Mouse (Mus musculus): ENCODE measurements around the gene Lrpprc.
"Not testable (repeated sequence)": the region's sequence is repeated elsewhere in the genome, so short reads cannot be mapped to it uniquely, and the experiment has no call there.

Lrpprc gene

DNA sequence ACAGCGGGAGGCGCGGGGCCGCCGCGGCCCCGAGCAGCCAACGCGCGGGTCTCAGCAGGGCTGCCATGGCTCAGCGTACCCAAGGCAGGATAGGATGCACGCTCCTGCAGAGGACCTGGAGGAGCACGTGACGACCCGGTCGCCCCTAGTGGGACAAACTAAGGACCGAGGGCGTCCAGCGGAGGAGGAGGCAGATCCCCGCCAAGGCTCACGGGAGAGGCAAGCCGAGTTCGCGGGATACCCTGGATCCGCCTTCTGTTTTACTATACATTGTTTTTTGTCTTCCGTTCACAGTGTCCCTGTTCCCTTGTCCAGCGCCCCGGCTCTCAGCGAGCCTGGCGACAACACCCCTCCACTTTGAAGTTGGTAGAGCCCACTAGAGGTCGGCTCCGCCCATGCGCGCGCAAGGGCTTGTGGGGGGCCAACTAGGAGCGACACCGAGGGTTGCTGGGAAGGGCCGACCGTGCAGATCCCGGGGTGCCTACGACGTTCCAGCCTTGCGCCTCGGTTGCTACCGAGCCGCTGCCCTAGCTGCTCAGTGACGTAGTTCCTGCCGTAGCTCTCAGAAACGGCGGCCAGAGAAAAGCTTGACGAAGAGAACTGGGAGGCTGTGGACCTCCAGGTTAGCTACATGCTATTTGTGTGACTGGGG, at the start of gene Lrpprc:
Lrpprc (minus strand) TSS at position 343 of the 652 bp plus-strand sequence.
- DNase-seq = peak; percentile 96

DNA sequence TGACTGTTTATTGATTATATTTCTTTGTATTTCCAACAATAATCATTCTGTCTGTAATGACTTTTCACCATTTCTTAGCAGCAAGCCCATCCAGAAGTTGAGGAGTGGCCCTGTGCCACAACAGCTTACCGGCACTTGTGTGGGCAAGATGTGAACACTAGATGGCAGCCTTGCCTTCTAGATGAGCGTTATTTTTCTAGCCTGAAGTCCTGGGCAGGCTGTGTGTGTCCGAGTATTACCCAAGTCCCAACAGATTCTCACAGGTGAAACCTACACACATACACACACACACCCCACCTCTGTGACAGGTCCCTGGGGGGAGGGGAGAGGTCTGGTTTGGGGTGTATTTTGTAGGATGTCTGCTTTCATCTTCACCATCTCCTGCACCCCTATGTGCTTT, 47.2 kb upstream of the Lrpprc start:
- peak; percentile 82 for DNase-seq

DNA sequence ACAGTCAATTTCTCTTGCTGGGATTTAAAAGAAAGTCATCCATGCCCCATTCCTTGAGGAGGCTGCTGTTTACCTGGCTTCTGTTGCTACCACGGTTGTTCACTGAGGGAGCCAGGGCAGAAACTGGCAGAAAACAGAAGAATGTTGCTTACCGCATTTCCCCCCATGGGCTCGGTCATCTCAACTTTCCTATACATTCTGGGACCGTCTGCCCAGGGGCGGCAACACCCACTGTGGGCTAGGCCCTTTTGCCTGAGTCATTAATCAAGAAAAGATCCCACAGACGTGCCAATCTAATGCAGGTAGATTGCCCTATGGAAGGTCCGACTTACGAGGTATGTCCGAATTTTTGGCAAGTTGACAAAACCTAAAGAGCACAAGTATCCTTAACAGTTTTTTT, 44.7 kb upstream of the Lrpprc start:
- no peak for DNase-seq

DNA sequence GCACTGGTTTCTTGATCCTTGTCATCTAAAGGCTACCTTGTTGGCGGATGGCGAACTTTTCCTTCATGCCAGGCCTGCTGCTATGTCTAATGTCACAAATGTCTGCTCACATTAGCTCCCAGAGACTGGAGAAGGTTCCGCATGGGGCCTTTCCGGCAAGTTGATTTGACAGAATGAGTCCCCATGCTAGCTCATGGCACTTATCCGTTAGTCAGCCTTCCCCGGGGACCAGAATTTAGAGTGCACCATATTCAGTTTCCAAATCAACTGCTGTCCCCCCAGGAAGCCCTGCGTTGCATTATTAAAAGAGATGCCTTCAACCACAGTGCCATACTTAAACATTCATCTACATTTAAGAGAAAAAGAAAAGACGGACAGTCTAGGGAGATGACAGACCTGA, 41.8 kb upstream of the Lrpprc start:
- DNase-seq = no peak

DNA sequence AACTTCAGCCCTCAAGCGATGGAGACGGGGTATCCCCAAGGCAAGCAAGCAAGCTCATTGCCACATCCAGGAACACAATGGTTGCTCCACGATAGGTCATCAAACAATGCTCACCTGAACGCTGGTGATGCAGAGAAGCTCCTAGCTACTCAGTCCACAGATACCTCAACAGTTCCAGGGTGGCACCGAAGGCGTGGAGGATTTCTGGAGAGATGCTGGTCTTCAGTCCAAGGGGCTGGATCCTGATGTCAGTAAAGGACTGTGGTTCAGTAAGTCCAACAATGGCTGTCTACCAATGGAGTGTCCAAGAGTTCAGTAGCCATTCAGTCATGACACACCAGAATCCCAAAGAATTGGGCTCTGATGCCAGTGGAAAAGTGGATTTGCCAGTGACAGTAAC, 37.7 kb upstream of the Lrpprc start:
- DNase-seq = no peak

DNA sequence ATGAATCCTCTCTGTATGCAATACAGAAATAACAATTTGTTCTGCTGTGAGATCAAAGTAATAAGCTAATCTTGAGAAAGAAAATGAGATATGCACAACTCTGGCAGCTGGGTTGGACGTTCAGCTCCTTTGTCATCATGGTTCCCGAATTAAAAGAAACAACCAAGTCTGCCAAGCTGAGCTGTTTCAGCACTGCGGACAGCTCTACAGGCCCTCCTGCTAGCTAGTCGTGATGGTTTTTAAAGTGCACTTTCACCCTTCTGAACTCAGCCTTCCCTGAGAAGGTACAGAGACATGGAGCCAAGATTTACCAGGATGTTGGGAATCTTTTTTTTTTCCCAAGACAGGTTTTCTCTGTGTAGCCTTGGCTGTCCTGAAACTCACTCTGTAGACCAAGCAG, 30.0 kb upstream of the Lrpprc start:
- peak; percentile 11 for DNase-seq

DNA sequence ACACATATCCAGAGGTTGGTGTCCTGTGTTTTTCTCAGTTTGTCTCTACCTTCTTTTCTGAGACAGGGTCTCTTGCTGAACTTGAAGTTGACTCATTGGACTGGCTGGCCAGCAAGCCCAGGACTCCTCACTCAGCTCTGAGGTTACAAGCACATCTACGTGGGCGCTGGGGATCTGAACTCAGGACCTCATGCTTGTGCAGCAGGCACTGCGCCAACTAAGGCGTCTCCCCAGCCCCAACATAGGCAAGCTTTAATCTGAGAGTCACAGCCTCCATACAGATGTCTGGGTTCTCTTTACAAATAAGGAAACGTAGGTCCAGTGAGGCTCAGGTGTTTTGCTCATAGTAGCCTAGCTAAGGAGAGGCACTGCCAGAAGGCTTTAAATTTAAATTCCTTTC, 27.8 kb upstream of the Lrpprc start:
- DNase-seq = no peak

DNA sequence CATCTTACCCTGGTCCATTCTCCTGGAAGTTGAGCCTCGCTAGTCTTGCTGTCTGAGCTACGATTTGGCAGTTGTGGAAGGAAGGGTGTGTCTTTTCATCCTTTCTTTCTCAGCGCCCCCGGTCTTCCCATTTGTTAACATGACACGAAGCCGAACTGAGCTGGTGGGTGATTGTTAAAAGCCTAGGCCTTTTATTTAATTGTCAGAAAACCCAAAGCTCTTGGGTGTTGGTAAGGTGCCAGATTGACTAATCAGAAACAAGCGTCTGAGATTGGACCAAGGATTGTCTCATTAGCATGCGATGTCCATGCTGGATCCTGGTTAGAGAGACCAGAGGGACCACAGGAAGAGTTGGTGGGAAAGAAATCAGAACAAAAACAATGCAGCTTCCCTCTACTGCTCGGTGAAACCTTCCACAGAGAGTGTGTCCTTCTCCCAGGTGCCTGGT, 25.4 kb upstream of the Lrpprc start:
- no peak for DNase-seq

DNA sequence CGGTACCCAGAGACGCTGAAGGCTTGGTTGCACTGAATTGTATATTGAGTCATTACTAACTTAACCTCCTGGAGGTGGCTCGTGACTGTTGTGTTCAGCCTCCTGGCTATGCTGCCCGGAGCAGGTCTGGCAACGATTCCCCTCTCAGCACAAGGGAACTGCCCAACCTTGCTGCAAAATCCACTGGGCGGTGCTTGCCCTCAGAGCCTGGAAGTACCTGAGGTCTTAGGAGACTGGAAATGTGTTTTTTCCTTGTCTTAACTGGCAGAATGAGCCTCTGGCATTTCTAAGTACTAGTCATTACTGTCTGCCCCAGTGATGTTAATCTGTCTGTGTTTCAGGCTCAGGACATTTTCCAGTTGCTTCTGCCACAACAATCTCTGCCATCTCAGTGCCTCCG, 24.3 kb upstream of the Lrpprc start:
- DNase-seq = no peak

DNA sequence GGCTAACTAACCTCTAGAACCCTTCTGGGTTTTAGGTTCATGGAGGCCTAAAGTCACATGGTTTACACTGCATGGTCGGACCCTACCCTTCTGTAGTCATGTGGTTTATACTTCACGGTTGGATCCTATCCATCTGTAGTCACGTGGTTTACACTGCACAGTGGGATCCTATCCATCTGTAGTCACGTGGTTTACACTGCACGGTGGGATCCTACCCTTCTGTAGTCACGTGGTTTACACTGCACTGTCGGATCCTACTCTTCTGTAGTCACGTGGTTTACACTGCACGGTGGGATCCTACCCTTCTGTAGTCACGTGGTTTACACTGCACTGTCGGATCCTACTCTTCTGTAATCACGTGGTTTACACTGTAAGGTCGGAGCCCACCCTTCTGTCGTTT, 23.6 kb upstream of the Lrpprc start:
- not testable (repeated sequence) for DNase-seq

DNA sequence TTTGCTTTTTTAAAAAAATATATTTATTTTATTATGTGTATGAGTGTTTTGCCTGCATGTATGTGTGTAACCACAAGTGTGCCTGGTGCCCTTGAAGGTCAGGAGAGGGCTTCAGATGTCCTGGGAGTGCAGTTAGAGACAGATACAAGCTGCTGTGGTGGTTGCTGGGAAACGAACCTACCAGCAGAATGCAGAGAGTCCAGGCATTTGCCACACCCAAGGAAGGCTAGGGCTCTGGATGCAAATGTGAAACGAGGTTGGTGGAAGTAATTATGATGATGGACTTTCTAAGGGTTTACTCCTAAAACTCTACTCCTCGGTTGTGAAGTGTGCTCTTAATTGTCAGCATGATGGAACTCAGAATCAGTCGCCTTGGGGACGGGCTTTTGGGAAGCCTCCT, 1.4 kb upstream of the Lrpprc start:
- no peak for DNase-seq

DNA sequence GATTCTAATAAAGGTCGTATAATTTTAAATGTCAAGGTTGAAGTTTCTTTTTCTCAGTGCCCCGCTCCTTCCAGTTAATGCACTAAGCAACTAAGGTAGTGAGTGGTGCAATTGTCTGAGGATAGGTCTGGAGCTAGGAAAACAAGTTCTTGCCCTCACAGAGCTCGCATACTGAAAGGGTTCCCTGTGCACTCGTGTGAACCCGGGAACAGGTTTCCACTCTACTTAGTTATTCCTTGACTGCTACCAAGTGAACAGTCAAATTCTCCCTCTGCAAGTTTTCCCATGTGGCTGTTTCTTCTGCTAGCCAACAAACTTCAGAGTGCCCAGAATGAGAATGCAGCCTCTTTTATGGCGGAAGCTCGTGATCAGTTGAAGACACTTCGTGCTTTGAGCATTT, 567 bp upstream of the Lrpprc start:
- no peak for DNase-seq

DNA sequence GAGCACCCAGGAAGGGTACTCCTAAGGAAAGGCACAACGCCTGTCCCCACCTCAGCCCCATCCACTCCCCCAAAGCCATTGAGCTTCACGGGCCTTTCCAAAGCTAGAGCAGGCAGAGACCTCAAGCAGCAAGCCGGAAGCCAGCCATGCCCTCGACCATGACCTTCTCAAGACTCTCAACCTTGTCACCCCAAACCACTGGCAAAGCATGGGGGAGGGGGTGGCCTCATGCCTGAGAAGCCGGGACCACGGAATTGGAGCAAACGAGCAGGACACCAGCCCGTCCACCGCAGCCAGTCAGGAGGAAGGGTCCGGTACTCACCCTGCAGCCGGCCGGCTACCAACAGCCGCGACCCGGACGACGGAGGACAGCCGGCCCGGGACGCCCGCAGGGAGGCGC, 546 bp downstream of the Lrpprc start:
- DNase-seq = peak; percentile 7

DNA sequence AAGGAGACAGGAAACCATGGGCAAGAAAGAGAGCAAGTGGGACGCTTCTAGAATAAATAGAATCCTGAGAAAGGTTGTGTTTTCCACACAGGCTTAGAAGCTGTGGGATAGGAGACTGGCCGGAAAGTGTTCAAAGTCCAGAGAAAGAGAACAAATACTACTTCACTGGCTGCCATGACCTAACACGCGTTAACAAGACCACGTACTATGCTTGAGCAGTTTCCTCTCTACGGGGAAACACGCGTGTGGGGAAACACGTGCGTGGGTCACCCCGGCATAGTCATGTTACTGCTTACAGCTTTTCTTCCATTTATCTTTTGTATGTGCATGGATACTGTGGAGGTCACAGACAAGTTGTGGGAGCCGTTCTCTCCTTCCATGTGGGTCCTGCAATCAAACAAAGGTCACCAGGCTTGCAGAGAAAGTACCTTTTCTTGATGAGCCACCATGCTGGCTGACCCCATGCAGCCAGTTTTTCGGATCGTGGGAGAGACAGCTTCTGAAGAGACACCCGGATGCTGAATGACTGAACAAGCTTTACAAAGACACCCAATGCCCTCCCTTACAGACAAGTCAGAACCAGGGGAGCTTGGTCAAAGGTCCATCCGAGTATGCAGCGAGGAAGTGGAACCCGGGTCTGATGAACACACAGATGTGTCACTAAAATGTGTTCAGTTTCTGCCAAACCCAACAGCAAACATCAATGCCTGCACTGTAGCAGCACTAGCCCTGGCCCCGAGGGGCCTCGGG, 2.0 kb downstream of the Lrpprc start:
- no peak for DNase-seq

DNA sequence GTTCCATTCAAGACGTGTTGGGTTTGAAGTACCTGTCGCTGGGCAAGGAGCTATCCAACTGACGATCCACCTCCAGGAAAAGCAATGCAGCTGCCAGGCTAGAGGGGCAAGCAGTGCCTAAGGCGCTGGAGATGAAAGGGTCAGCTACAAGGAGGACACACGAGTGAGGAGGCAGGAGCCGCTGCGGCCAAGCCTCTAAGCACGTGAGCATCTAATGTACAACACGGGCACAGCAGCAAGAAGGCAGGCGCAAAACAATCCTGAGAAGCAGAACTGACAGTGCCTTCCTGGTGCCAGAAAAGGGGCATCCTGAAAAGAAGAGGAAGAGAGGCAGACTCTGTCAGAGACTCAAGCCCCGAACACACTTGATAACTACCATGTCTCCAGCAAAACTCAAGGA, 3.1 kb downstream of the Lrpprc start:
- no peak for DNase-seq

DNA sequence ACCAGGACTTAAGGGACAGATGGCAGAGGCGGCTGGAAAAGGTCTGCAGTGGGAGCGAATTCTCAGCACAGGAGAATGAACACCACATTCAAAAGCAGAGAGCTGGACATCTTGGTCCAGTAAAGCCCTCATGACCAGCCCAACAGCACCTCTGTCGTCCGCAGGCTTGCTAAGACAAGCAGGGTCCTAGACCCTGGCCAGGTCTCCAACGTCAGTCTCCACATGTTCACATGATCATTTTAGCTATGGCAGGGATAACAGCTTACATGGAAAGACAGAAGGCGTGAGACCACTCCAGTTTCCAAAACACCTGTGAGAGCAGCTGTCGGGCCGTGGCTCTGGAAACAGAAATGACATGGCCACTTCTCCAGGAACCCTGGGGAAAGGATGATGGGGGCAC, 3.7 kb downstream of the Lrpprc start:
- DNase-seq = no peak

DNA sequence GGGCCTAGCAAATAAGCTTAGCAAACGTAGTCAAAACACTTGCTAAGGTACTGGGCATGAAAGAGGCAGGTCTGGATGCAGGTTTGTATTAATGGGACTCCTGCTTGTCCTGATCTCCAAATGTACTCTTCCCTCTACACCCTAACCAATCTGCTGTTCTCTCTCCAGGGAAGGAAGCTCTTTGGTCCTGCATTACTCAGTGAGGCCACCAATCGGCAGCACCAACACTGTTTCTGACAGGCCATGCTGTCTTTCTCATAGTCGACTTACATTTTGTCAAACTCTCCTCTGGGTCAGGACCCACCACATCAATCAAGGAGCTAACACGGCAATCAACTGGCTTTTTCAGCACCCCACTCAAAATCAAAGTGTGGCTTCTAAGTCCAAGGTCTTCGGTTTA, 5.4 kb downstream of the Lrpprc start:
- no peak for DNase-seq

DNA sequence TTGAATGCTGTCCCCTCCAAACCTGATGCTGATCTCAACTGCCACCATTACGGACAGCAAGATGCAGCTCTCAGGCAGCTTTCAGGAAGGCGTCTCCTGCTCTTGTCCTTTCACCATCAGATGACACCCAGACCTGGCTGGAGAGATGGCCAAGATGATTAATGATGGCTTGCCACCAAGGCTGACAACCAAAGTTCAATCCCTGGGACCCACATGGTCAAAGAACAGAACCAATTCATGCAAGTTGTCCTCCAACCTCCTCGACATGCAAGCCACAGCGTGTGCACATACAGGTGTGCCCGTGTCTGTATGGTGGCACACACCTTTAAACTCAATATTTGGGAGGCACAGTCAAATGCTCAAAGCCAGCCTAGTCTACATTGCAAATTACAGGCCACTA, 7.1 kb downstream of the Lrpprc start:
- no peak for DNase-seq

DNA sequence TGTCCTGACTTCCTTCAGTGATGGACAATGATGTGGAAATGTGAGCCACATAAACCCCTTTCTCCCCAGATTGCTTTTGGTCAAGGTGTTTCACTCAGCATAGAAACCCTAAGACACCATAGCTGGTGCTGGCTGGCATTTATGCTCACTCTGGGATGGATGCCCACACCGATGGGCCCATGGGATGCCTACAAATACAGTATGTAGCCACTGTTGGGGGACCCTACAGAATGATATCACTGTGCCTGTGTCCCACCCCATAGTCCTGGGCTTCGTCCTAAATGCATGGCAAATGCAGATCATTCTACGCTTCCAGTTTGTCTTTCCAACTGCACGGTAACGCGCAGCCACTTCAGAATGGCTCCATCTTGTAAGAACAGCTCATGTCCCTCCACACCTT, 10.3 kb downstream of the Lrpprc start:
- no peak for DNase-seq

DNA sequence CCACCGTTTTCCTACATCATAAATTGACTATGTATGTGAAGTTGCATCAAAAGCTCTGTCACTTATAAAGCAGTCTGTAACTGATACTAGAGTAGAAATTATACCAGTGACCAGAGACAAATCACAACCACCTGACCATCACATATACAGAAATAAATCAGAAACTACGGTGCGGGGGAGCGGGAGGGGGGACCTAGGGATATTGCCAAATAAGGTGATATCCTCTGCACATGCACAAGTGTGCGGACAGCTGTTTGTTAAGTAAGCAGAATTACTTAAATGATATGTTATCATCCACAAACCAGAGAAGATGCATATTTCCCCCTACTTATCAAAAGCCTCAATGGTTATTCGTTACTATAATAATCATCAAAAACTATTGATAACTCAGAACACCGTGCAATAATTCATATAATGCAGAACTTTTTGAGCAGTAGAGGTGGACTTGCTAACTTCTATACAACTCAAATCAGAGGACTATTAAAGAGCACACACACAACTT, 12.1 kb downstream of the Lrpprc start:
- DNase-seq = no peak

DNA sequence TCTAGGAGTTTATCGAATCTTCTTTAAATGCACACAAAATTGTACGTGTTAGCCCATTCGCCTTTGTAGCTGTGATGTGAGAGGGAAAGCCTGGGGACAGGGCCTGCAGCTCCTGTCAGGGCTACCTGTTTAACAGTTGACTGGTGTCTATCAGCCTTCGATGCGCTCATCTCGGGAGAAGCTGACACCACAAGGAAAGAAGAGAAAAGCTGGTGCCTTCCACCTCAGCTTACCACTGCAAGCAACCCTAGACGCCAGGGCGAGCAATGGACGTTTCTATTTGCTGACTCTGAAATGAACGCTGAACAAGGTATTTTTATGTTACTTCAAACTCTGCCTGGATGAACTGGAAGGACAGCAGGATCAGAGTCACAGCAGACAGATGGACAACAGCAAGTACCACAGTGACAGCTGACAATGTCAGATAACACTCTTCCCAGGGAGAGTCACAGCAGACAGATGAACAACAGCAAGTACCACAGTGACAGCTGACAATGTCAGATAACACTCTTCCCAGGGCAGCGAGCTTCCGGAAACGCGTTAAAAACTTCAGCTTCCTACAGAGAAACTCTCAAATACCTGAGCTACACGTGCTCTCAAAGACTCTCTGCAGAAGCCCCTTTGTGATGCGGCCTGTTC, 14.1 kb downstream of the Lrpprc start:
- DNase-seq = no peak

DNA sequence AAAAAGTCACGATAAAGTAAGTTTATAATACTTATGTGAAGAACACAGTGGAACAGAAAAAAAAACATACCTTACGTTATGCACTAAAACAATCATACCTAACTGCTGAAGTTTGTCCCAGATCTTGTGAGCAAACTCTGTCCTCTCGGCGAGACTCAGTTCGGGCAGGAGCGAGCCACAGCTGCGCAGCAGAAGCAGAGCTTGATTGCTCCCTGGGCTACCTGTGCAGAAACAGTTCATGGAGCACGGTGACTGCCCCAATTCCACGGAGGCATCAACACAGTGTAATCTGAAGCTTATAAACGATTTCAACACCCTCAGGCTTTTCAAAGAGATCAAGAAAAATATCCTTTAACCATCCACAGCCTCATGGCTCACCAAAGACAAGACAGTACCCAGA, 15.3 kb downstream of the Lrpprc start:
- no peak for DNase-seq

DNA sequence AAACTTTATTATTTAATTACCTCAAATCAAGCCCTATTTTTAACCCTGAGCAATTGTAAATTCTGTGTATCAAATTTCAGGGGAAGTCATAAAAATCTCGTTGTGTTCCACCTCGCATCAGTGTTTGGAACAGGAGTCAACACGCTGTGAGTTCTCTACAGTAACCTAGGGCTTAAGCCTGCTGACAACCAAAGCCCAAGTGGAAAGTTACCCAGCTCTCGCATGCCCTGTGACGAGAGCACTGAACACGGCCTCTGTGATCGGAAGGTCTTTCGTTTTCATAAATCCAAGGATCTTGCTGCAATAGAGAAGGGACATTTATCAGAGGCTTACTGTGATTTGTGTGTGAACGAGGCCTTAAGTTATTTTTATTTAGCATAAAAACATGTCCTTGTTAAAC, 18.7 kb downstream of the Lrpprc start:
- DNase-seq = no peak

DNA sequence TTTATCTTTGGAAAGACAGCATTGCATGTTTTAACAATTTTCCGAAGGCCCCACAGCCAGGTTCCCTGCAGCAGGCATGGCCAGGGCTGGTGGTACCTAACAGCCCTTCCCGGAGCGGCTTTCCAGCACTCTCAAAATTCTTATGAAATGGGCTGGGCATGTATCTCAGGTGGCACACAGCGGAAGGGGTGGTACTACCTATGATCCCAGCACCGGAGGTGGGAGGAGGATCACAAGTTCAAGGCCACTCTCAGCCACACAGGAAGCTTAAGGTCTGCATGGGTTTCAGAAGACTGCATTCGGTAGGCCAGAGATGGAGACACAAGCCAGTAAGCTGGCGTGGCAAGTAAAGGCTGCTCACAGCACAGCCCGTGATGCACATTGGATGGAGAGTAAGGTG, 31.6 kb downstream of the Lrpprc start:
- no peak for DNase-seq
